Comparison of ENCODE assay signal across 9 mouse cellular contexts in genomic region chr3:144164665-144165385, GRCm38 (mm10). TPM values are rescaled to one million over a fixed set of nuclear protein-coding genes. Genes with fewer than 3 reads are reported as not detected.
DNase-seq lines count a peak whose midpoint lies in the region; ATAC-seq and TF ChIP-seq lines count a peak whose summit lies in the region.
"Had no signal": no experiment of that assay in that cellular context is flagged by ENCODE, and none has a peak within 500 bp of the region (broad histone marks: within the 10 kb centered on the region; RNA-seq: fewer than 3 reads in every experiment).

No protein-coding gene starts in this region.

- DNase-seq in heart, postnatal 36 days = no peak
- peak; percentile 72 for DNase-seq in embryo, embryonic 10 days (ENCODE audit: low spot score)
- DNase-seq in kidney, adult 2 months = peak; percentile 85
- peak; percentile 75 for DNase-seq in lung, postnatal 36 days
- DNase-seq in gastrocnemius, postnatal 10 days = no peak
- DNase-seq in gastrocnemius, adult 8-10 months (ENCODE audit: low spot score in 2 of 2) = no peak
- DNase-seq in spleen, postnatal 10 days (ENCODE audit: low spot score in 2 of 2) = no peak

- no peak overlapping the region for H3K9ac ChIP-seq in heart, embryonic 11.5 days (ENCODE audit: low read depth, low read length)

- WGBS in heart, embryonic 11.5 days (ENCODE audit: insufficient replicate concordance) = 45% methylated on average over 9 of the region's 9 CpGs
- WGBS in kidney, adult 2 months = 45% methylated on average over 9 of the region's 9 CpGs

- peaks cover 3% of the 10 kb centered on the region; the same call in 1 of the 2 replicates for H3K4me1 ChIP-seq in heart, embryonic 11.5 days (ENCODE audit: control insufficient read depth, insufficient read depth, low read length)
- H3K4me1 ChIP-seq in kidney, adult 2 months (ENCODE audit: control insufficient read depth, insufficient read depth, low read length) = peaks cover 15% of the 10 kb centered on the region

- no peak for ATAC-seq in heart, embryonic 11.5 days (replicated peaks; ENCODE audit: insufficient number of reproducible peaks, low FRiP score, low TSS enrichment)

- no peak overlapping the region for H3K4me3 ChIP-seq in heart, embryonic 11.5 days (ENCODE audit: low read depth, low read length)
- H3K4me3 ChIP-seq in kidney, adult 2 months (ENCODE audit: insufficient read depth, low read depth, low read length) = no peak overlapping the region
- H3K4me3 ChIP-seq: megakaryocyte, embryonic 14.5 days had no signal

- no peaks in the 10 kb centered on the region for H3K36me3 ChIP-seq in heart, embryonic 11.5 days (ENCODE audit: control insufficient read depth, insufficient read depth, low read length)
- no peaks in the 10 kb centered on the region for H3K36me3 ChIP-seq in kidney, adult 2 months (ENCODE audit: control insufficient read depth, insufficient read depth, low read length)

- 0 out of 2 replicates have a peak overlapping the region, but pooled peaks have one; percentile 3 for H3K4me2 ChIP-seq in heart, embryonic 11.5 days

- no peaks in the 10 kb centered on the region for H3K27me3 ChIP-seq in heart, embryonic 11.5 days (ENCODE audit: control insufficient read depth, insufficient read depth, low read length)
- no peaks in the 10 kb centered on the region for H3K27me3 ChIP-seq in kidney, adult 2 months (replicated peaks; ENCODE audit: control insufficient read depth, insufficient read depth, low read length)
- H3K27me3 ChIP-seq: megakaryocyte, embryonic 14.5 days had no signal

- H3K27ac ChIP-seq in heart, embryonic 11.5 days (ENCODE audit: low read depth, low read length) = no peak overlapping the region
- H3K27ac ChIP-seq in kidney, adult 2 months (ENCODE audit: insufficient read depth, low read depth, low read length) = peak overlapping the region; percentile 90

- TF ChIP-seq CTCF in kidney, adult 2 months (conservative IDR thresholded peaks at IDR 0.05; ENCODE audit: insufficient read depth, insufficient read length, low read depth, low read length) = no peak

- intact Hi-C loops in heart, postnatal 36 days (cut with DNase I) = no loop called here

- no peaks in the 10 kb centered on the region for H3K9me3 ChIP-seq in heart, embryonic 11.5 days (replicated peaks; ENCODE audit: control insufficient read depth, low read length)

- no peak for TF ChIP-seq POLR2A in kidney, adult 2 months (IDR thresholded peaks at IDR 0.05; ENCODE audit: low read depth, low read length)

RNA-seq across cellular contexts. Expression of gene Lmo4, which starts 40.2 kb away (rescaled TPM):
- polyA plus RNA-seq in heart, embryonic 11.5 days (2014; fragmentation: Nextera tagmentation; extraction: Ambion mirVana) = 53.4 and 54.4 TPM in 2 replicates
- total RNA-seq in heart, postnatal 36 days (2021) = 10 to 100 TPM; 31.4 to 34.5 TPM
- 88.7 and 108 TPM in 2 replicates for polyA plus RNA-seq in kidney, adult 2 months (2012; rRNA removed)
- 10 to 100 TPM; 22.7 to 25.3 TPM for total RNA-seq in gastrocnemius, postnatal 10 days (2021)
- total RNA-seq in gastrocnemius, adult 8-10 months (2022) = 10 to 100 TPM; 20.3 to 23.5 (median 21.7) TPM

Comparison
In these comparisons a context has a peak if more than half of its experiments do, and no peak if none do; other contexts are left out.
1. DNase-seq: peak in embryo, embryonic 10 days (single experiment), kidney, adult 2 months (single experiment) and lung, postnatal 36 days (single experiment); none in heart, postnatal 36 days (0 of 2), gastrocnemius, postnatal 10 days (single experiment), gastrocnemius, adult 8-10 months (0 of 2) and spleen, postnatal 10 days (0 of 2).